Mouse (Mus musculus): ENCODE measurements around the gene Olfr873. TPM values are rescaled to one million over a fixed set of nuclear protein-coding genes. Genes with fewer than 3 reads are reported as not detected.
"Not testable (repeated sequence)": the region's sequence is repeated elsewhere in the genome, so short reads cannot be mapped to it uniquely, and the experiment has no call there.

Gene Olfr873
- not detected in 2 replicates for polyA plus RNA-seq (2016; fragmentation: Nextera tagmentation; extraction: Ambion mirVana)

DNA sequence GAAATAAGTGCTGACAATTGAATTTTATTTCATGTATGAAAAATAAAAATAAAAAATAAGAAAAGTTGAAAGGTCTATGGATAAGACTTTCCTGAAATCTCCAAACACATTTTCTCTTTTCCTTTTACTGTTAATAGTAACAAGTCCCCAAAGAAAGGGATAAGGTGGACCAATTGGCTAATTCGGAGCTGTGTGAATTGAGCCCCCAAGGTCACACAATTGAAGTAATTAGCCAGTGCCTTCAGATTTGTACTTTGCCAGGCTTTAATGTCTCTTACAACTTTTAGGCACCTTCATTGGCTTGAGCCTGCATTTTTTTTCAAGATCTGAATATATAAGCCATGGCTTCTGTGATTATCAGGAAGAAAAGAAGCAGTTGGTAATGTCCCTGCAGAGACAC, at the start of gene Olfr873:
Gene Olfr873 (plus strand): TSS at position 301 of the 400 bp plus-strand sequence.
- no peaks in the 10 kb centered on the region for H3K36me3 ChIP-seq
- no peak within 1 kb of the TSS for H3K9ac ChIP-seq
- no peaks in the 10 kb centered on the region for H3K4me1 ChIP-seq
- no peak for ATAC-seq (ENCODE audit: low FRiP score)
- H3K27me3 ChIP-seq, result no peaks in the 10 kb centered on the region
- peaks cover 6% of the 10 kb centered on the region for H3K9me3 ChIP-seq (replicated peaks)
- no peak within 1 kb of the TSS for H3K4me2 ChIP-seq (replicated peaks)
- 96% methylated on average over 1 of the region's 1 CpGs for WGBS
- no peak within 1 kb of the TSS for H3K4me3 ChIP-seq
- H3K27ac ChIP-seq, result no peak within 1 kb of the TSS

DNA sequence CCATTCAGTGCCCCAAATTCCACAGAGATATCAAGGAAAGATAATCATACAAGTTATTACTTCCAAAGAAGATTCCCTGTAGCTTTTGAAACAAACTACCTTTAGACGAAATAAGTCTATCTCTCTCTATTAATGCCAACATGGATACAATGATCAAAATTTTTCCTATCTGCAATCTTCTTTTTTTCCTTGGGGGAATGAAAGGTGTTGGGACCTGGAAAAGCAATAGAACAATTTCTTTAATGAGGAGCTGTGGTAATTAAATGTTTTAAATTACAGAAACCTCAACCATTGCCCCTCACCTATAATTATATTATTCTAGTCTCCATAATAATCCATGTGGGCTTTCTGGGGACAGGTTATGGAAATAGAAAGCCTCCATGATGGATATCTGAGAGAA, 16.3 kb upstream of the Olfr873 start, which contains the start of gene Olfr39:
Gene Olfr39 (plus strand): TSS at position 301 of the 400 bp plus-strand sequence.
- WGBS, result 81% methylated on average over 1 of the region's 1 CpGs

DNA sequence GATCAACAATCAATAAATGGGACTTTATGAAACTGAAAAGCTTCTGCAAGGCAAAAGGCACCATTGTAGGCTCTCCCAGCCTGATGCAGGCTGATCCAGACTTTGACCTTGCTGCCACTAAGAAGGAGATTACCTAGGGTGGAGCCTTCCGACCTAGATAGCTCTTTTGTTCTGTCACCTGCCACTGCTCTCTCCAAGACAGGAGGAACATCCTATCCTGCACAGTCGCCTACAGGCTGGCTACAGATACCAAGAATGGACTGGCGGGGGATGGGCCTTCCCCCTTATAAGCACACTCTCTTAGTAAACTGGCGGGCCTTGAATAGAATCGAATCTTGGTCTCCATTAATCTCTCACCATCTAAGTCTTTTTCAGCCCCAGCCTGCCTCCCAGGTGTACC, 2.8 kb upstream of the Olfr873 start:
- ATAC-seq (ENCODE audit: low FRiP score); H3K27me3 ChIP-seq; H3K9me3 ChIP-seq (replicated peaks); H3K9ac ChIP-seq; H3K36me3 ChIP-seq; H3K4me3 ChIP-seq; H3K4me1 ChIP-seq; H3K27ac ChIP-seq; H3K4me2 ChIP-seq (replicated peaks): not testable (repeated sequence)
- 81% methylated on average over 5 of the region's 5 CpGs for WGBS

More for the DNA sequence above, 16.3 kb upstream of the Olfr873 start, which contains the start of gene Olfr39:
- Histone ChIP-seq H3K9ac (no peak within 1 kb of the TSS), H3K27ac (no peak within 1 kb of the TSS), H3K4me3 (no peak within 1 kb of the TSS), H3K36me3 (no peaks in the 10 kb centered on the region), H3K9me3 (replicated peaks) (no peaks in the 10 kb centered on the region; the same call in 1 of the 2 replicates), H3K4me1 (no peaks in the 10 kb centered on the region), H3K27me3 (no peaks in the 10 kb centered on the region), H3K4me2 (replicated peaks) (no peak within 1 kb of the TSS)
- ATAC-seq (ENCODE audit: low FRiP score), result no peak

DNA sequence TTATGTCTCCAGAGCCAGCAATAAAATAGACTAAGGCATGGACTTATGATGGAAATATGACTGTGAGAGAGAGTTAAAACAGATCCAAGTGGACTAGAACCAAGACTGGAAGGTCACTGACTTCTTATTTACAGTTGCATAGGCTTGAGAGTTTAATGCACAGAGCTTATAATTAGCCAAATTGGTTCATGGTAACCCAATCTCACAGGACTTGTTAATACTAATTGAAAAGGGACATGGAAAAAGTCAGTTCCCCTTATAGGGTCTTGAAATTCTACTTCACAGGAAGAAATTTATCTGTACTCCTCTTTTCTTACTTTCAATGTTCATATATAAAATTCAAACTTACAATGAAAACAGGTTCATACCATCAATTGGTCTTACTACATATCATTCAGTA, 37.7 kb downstream of the Olfr873 start, which contains the start of gene Olfr18:
Gene Olfr18 (minus strand): TSS at position 101 of the 400 bp plus-strand sequence.
- Histone ChIP-seq H3K4me3 (no peak within 1 kb of the TSS), H3K36me3 (no peaks in the 10 kb centered on the region), H3K27me3 (no peaks in the 10 kb centered on the region), H3K9ac (no peak within 1 kb of the TSS), H3K4me1 (no peaks in the 10 kb centered on the region), H3K9me3 (replicated peaks) (0 out of 2 replicates have a peak, but pooled peaks cover 3% of the 10 kb centered on the region), H3K27ac (no peak within 1 kb of the TSS), H3K4me2 (replicated peaks) (no peak within 1 kb of the TSS)
- no peak for ATAC-seq (ENCODE audit: low FRiP score)

DNA sequence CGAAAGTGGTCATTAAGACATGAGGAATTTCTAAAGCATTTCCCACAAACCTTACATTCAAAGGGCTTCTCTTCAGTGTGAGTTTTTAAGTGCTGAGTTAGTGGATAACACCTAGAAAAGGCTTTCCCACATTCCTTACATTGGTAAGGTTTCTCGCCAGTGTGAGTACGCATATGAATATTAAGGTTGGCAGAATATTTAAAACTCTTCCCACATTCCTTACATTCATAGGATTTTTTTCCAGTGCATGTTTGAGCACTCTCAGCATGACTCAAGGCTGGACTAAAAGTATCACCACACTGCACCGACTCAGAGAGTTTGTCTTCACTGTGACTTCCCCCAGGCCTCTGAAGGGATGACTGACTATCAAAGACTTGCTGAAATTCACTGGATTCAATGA, 50.2 kb downstream of the Olfr873 start:
- peaks cover 40% of the 10 kb centered on the region for H3K36me3 ChIP-seq
- H3K4me3 ChIP-seq, result no peak overlapping the region
- H3K9me3 ChIP-seq (replicated peaks), result peaks cover 8% of the 10 kb centered on the region; the same call in 1 of the 2 replicates
- H3K27me3 ChIP-seq, result no peaks in the 10 kb centered on the region
- H3K9ac ChIP-seq, result no peak overlapping the region
- no peaks in the 10 kb centered on the region for H3K4me1 ChIP-seq
- WGBS, result 90% methylated on average over 4 of the region's 4 CpGs
- H3K4me2 ChIP-seq (replicated peaks), result no peak overlapping the region
- H3K27ac ChIP-seq, result no peak overlapping the region
- ATAC-seq (ENCODE audit: low FRiP score), result no peak

Other genes with a start within 250 kb of the Olfr873 start
- not detected in 2 replicates for gene Olfr867, start 241.0 kb upstream of the Olfr873 start, polyA plus RNA-seq (2016; fragmentation: Nextera tagmentation; extraction: Ambion mirVana)
- gene Olfr868, start 199.9 kb upstream of the Olfr873 start, polyA plus RNA-seq (2016; fragmentation: Nextera tagmentation; extraction: Ambion mirVana), result not detected in 2 replicates
- gene Olfr869, start 169.5 kb upstream of the Olfr873 start, polyA plus RNA-seq (2016; fragmentation: Nextera tagmentation; extraction: Ambion mirVana), result not detected in 2 replicates
- not detected in 2 replicates for gene Olfr870, start 124.5 kb upstream of the Olfr873 start, polyA plus RNA-seq (2016; fragmentation: Nextera tagmentation; extraction: Ambion mirVana)
- gene Olfr871, start 86.3 kb upstream of the Olfr873 start, polyA plus RNA-seq (2016; fragmentation: Nextera tagmentation; extraction: Ambion mirVana), result not detected in 2 replicates
- not detected in 2 replicates for gene Olfr872, start 61.4 kb upstream of the Olfr873 start, polyA plus RNA-seq (2016; fragmentation: Nextera tagmentation; extraction: Ambion mirVana)
- not detected in 2 replicates for gene Olfr39, start 16.2 kb upstream of the Olfr873 start, polyA plus RNA-seq (2016; fragmentation: Nextera tagmentation; extraction: Ambion mirVana)
- gene Olfr18, start 37.6 kb downstream of the Olfr873 start, polyA plus RNA-seq (2016; fragmentation: Nextera tagmentation; extraction: Ambion mirVana), result not detected in 2 replicates
- gene Zfp560, start 86.6 kb downstream of the Olfr873 start, polyA plus RNA-seq (2016; fragmentation: Nextera tagmentation; extraction: Ambion mirVana), result 35.5 and 39.8 TPM in 2 replicates
- gene Zfp26, start 161.6 kb downstream of the Olfr873 start, polyA plus RNA-seq (2016; fragmentation: Nextera tagmentation; extraction: Ambion mirVana), result 31.2 and 33.6 TPM in 2 replicates
- gene Zfp426, start 194.2 kb downstream of the Olfr873 start, polyA plus RNA-seq (2016; fragmentation: Nextera tagmentation; extraction: Ambion mirVana), result 29.7 and 30.6 TPM in 2 replicates
- 151 and 155 TPM in 2 replicates for gene Zfp266, start 222.9 kb downstream of the Olfr873 start, polyA plus RNA-seq (2016; fragmentation: Nextera tagmentation; extraction: Ambion mirVana)

Data from hindbrain, embryonic 12.5 days (tissue).